19 mouse cellular contexts compared by ENCODE assay signal in genomic region chr11:39223397-39223796, GRCm38 (mm10).
DNase-seq lines count a peak whose midpoint lies in the region; ATAC-seq and TF ChIP-seq lines count a peak whose summit lies in the region.
"Had no signal": no experiment of that assay in that cellular context is flagged by ENCODE, and none has a peak within 500 bp of the region (broad histone marks: within the 10 kb centered on the region; RNA-seq: fewer than 3 reads in every experiment).

No protein-coding gene starts in this region.

- H3K9me3 ChIP-seq in hindbrain, embryonic 16.5 days (ENCODE audit: control insufficient read depth, low read length): no peaks in the 10 kb centered on the region
- H3K9me3 ChIP-seq in liver, postnatal 0 days (ENCODE audit: low read length): no peaks in the 10 kb centered on the region
- H3K9me3 ChIP-seq: embryonic facial prominence, embryonic 13.5 days; forebrain, embryonic 13.5 days; heart, embryonic 15.5 days had no signal

- H3K4me2 ChIP-seq in hindbrain, embryonic 16.5 days (ENCODE audit: low read length): no peak overlapping the region
- H3K4me2 ChIP-seq in liver, postnatal 0 days (ENCODE audit: low read depth, low read length): no peak overlapping the region
- H3K4me2 ChIP-seq: embryonic facial prominence, embryonic 13.5 days; forebrain, embryonic 13.5 days; heart, embryonic 11.5 days; heart, embryonic 15.5 days had no signal

- H3K36me3 ChIP-seq in hindbrain, embryonic 16.5 days (ENCODE audit: control insufficient read depth, insufficient read depth, low read length): no peaks in the 10 kb centered on the region
- H3K36me3 ChIP-seq in liver, postnatal 0 days (replicated peaks; ENCODE audit: insufficient read depth, low read length): no peaks in the 10 kb centered on the region
- H3K36me3 ChIP-seq: embryonic facial prominence, embryonic 13.5 days; heart, embryonic 15.5 days had no signal

- no peak overlapping the region for H3K27ac ChIP-seq in hindbrain, embryonic 16.5 days (ENCODE audit: low read depth, low read length)
- no peak overlapping the region for H3K27ac ChIP-seq in liver, postnatal 0 days (ENCODE audit: low read depth)
- H3K27ac ChIP-seq: embryonic facial prominence, embryonic 13.5 days; forebrain, embryonic 13.5 days; heart, adult 2 months; heart, embryonic 15.5 days had no signal

- no peak for TF ChIP-seq CTCF in brain, embryonic 14.5 days (IDR thresholded peaks at IDR 0.05; ENCODE audit: borderline replicate concordance, extremely low read depth, insufficient read depth, insufficient read length)
- no peak for TF ChIP-seq CTCF in liver, postnatal 0 days (IDR thresholded peaks at IDR 0.05; ENCODE audit: low read depth)

- intact Hi-C loops in left cerebral cortex, postnatal 4 days (cut with DNase I): no loop called here

- WGBS in hindbrain, embryonic 16.5 days: 36% methylated on average over 2 of the region's 2 CpGs
- 47% methylated on average over 2 of the region's 2 CpGs for WGBS in liver, postnatal 0 days (ENCODE audit: insufficient replicate concordance)

- TF ChIP-seq POLR2A in brain, embryonic 14.5 days (IDR thresholded peaks at IDR 0.05; ENCODE audit: borderline replicate concordance, extremely low read depth, insufficient read depth, insufficient read length, poor library complexity, severe bottlenecking): no peak

- DNase-seq in left cerebral cortex, postnatal 4 days: peak; percentile 1
- DNase-seq in left cerebral cortex, adult 11 months (ENCODE audit: low spot score): no peak
- DNase-seq in brain, embryonic 14.5 days (ENCODE audit: low read depth): peak; percentile 30
- DNase-seq in liver, postnatal 0 days: no peak
- DNase-seq: adrenal gland, adult 8-10 months; adrenal gland, postnatal 36 days; cerebellum, adult 11-12 months; cerebellum, adult 9-10 months; cerebellum, postnatal 36 days; forebrain, postnatal 0 days; gastrocnemius, postnatal 14 days; heart, adult 2 months; heart, postnatal 14 days had no signal

- no peak overlapping the region for H3K9ac ChIP-seq in hindbrain, embryonic 16.5 days (ENCODE audit: low read depth, low read length)
- no peak overlapping the region for H3K9ac ChIP-seq in liver, postnatal 0 days (replicated peaks)
- H3K9ac ChIP-seq: embryonic facial prominence, embryonic 13.5 days; forebrain, embryonic 13.5 days; forebrain, postnatal 0 days; heart, embryonic 15.5 days had no signal

- TF ChIP-seq EP300 in liver, postnatal 0 days (IDR thresholded peaks at IDR 0.05; ENCODE audit: low read depth): no peak

- no peak overlapping the region for H3K4me3 ChIP-seq in hindbrain, embryonic 16.5 days (ENCODE audit: low read length)
- H3K4me3 ChIP-seq in liver, postnatal 0 days (ENCODE audit: low read depth, low read length): no peak overlapping the region
- H3K4me3 ChIP-seq: embryonic facial prominence, embryonic 13.5 days; forebrain, embryonic 13.5 days; heart, adult 2 months; heart, embryonic 15.5 days had no signal

- H3K27me3 ChIP-seq in hindbrain, embryonic 16.5 days (replicated peaks; ENCODE audit: control insufficient read depth, insufficient read depth, low read length): no peaks in the 10 kb centered on the region
- no peaks in the 10 kb centered on the region for H3K27me3 ChIP-seq in liver, postnatal 0 days (ENCODE audit: insufficient read depth, low read length)
- H3K27me3 ChIP-seq: embryonic facial prominence, embryonic 13.5 days; forebrain, embryonic 13.5 days; heart, embryonic 15.5 days had no signal

- peak; percentile 54; the same call in 1 of the 2 replicates for ATAC-seq in hindbrain, embryonic 16.5 days
- ATAC-seq in liver, postnatal 0 days: no peak
- ATAC-seq in inflammation-experienced regulatory T-cells, adult 6 months: no peak
- ATAC-seq: forebrain, embryonic 13.5 days; forebrain, postnatal 0 days had no signal

- H3K4me1 ChIP-seq in hindbrain, embryonic 16.5 days (ENCODE audit: control insufficient read depth, insufficient read depth, low read depth, low read length): no peaks in the 10 kb centered on the region
- no peaks in the 10 kb centered on the region for H3K4me1 ChIP-seq in liver, postnatal 0 days (ENCODE audit: insufficient read depth)
- H3K4me1 ChIP-seq: embryonic facial prominence, embryonic 13.5 days; forebrain, embryonic 13.5 days; heart, embryonic 15.5 days had no signal

Comparison
In these comparisons a context has a peak if more than half of its experiments do, and no peak if none do; other contexts are left out.
1. DNase-seq: peak in left cerebral cortex, postnatal 4 days (single experiment) and brain, embryonic 14.5 days (single experiment); none in left cerebral cortex, adult 11 months (single experiment) and liver, postnatal 0 days (single experiment).